Mouse (Mus musculus) kidney, adult 2 months (tissue): ENCODE results near the gene Gm525. TPM values are rescaled to one million over a fixed set of nuclear protein-coding genes. Genes with fewer than 3 reads are reported as not detected.

Experiments used
- DNase-seq: peaks from one replicate; pipeline ENCODE4 v3.0.0; 2021
- H3K27ac ChIP-seq: fragments of 200-500 bp; 2 replicates; pipeline ENCODE4 v1.5.1; 2012; ENCODE audit warnings: low read depth, low read length, control low read depth, inconsistent platforms; ENCODE audit not compliant: insufficient read depth
- H3K27me3 ChIP-seq: fragments of 200-500 bp; replicated peaks from 2 replicates; pipeline ENCODE4 v1.6.1; 2012; ENCODE audit warnings: mild to moderate bottlenecking, moderate library complexity, low read length, inconsistent platforms; ENCODE audit not compliant: control insufficient read depth, insufficient read depth
- H3K36me3 ChIP-seq: fragments of 200-500 bp; 2 replicates; pipeline ENCODE4 v1.6.1; 2012; ENCODE audit warnings: mild to moderate bottlenecking, moderate library complexity, low read length, inconsistent platforms; ENCODE audit not compliant: control insufficient read depth, insufficient read depth
- H3K4me1 ChIP-seq: fragments of 200-500 bp; 2 replicates; pipeline ENCODE4 v1.6.1; 2011; ENCODE audit warnings: low read length; ENCODE audit not compliant: control insufficient read depth, insufficient read depth
- H3K4me3 ChIP-seq: fragments of 200-500 bp; 2 replicates; pipeline ENCODE4 v1.5.1; 2011; ENCODE audit warnings: mild to moderate bottlenecking, low read depth, low read length, control low read depth; ENCODE audit not compliant: insufficient read depth
- CTCF ChIP-seq: fragments of 200-500 bp; conservative IDR thresholded peaks from 2 replicates; pipeline ENCODE4 v1.5.1; 2011; ENCODE audit warnings: low read depth, mild to moderate bottlenecking, control low read depth, low read length, moderate library complexity, mixed read lengths; ENCODE audit not compliant: insufficient read depth, insufficient read length
- POLR2A ChIP-seq: fragments of 200-500 bp; IDR thresholded peaks from one replicate; pipeline ENCODE4 v1.6.1; 2011; ENCODE audit warnings: low read depth, low read length, control low read depth
- WGBS: fragments of 180-500 bp; shearing (Covaris S2); methylation state at CpG from one replicate; pipeline ENCODE4 v1.1.7; 2018; 5-methylcytosine and 5-hydroxymethylcytosine counted together
- polyA plus RNA-seq: library from polyadenylated mRNA; depleted of rRNA; stranded (reverse); fragments of >200 nt; gene quantifications from 2 replicates; pipeline ENCODE4 v1.2.3, GENCODE M21; 2012

Gene Gm525
- polyA plus RNA-seq, 1 experiment = 1.6 TPM

- Histone ChIP-seq H3K4me3 (no peak overlapping the region), H3K27me3 (no peaks in the 10 kb centered on the region), H3K4me1 (no peaks in the 10 kb centered on the region), H3K36me3 (no peaks in the 10 kb centered on the region), H3K27ac (no peak overlapping the region)
- 89% methylated on average over 14 of the region's 14 CpGs for WGBS
- DNase-seq = peak; percentile 50
- TF ChIP-seq POLR2A (no peak), CTCF (no peak)
Measured at GRCm38 (mm10) chr11:89068649-89069048, 5.0 kb upstream of the Gm525 start.

- H3K27me3 ChIP-seq = no peaks in the 10 kb centered on the region
- H3K36me3 ChIP-seq = no peaks in the 10 kb centered on the region
- no peaks in the 10 kb centered on the region for H3K4me1 ChIP-seq
- WGBS = 19% methylated on average over 6 of the region's 6 CpGs
- TF ChIP-seq CTCF (peak; percentile 36), POLR2A (no peak)
- peak; percentile 65 for DNase-seq
- no peak overlapping the region for H3K4me3 ChIP-seq
- H3K27ac ChIP-seq = no peak overlapping the region
Measured at GRCm38 (mm10) chr11:89069303-89069702, 4.3 kb upstream of the Gm525 start.

- 79% methylated on average over 5 of the region's 5 CpGs for WGBS
- Histone ChIP-seq H3K4me3 (no peak overlapping the region), H3K36me3 (no peaks in the 10 kb centered on the region), H3K4me1 (no peaks in the 10 kb centered on the region), H3K27me3 (no peaks in the 10 kb centered on the region), H3K27ac (no peak overlapping the region)
- no peak for DNase-seq
- TF ChIP-seq CTCF = no peak
- no peak for TF ChIP-seq POLR2A
Measured at GRCm38 (mm10) chr11:89071522-89071921, 2.1 kb upstream of the Gm525 start.

GRCm38 (mm10) chr11:89074783-89075413 is 1.3 kb downstream of the Gm525 start:
- H3K27ac ChIP-seq = no peak overlapping the region
- no peak for DNase-seq
- no peaks in the 10 kb centered on the region for H3K27me3 ChIP-seq
- no peak for TF ChIP-seq CTCF
- TF ChIP-seq POLR2A = no peak
- no peaks in the 10 kb centered on the region for H3K4me1 ChIP-seq
- WGBS = 75% methylated on average over 19 of the region's 19 CpGs
- no peaks in the 10 kb centered on the region for H3K36me3 ChIP-seq
- no peak overlapping the region for H3K4me3 ChIP-seq

- no peak overlapping the region for H3K4me3 ChIP-seq
- DNase-seq = peak; percentile 62
- H3K36me3 ChIP-seq = no peaks in the 10 kb centered on the region
- TF ChIP-seq CTCF (no peak), POLR2A (no peak)
- H3K27me3 ChIP-seq = no peaks in the 10 kb centered on the region
- no peaks in the 10 kb centered on the region for H3K4me1 ChIP-seq
- H3K27ac ChIP-seq = no peak overlapping the region
- WGBS = 56% methylated on average over 4 of the region's 4 CpGs
Measured at GRCm38 (mm10) chr11:89076370-89076821, 2.8 kb downstream of the Gm525 start.

GRCm38 (mm10) chr11:89077601-89078000 is 4.0 kb downstream of the Gm525 start:
- H3K4me1 ChIP-seq = no peaks in the 10 kb centered on the region
- no peaks in the 10 kb centered on the region for H3K36me3 ChIP-seq
- H3K4me3 ChIP-seq = no peak overlapping the region
- DNase-seq = no peak
- H3K27me3 ChIP-seq = no peaks in the 10 kb centered on the region
- 89% methylated on average over 8 of the region's 8 CpGs for WGBS
- TF ChIP-seq CTCF = no peak
- no peak for TF ChIP-seq POLR2A
- no peak overlapping the region for H3K27ac ChIP-seq

GRCm38 (mm10) chr11:89078305-89078704 is 4.7 kb downstream of the Gm525 start:
- no peaks in the 10 kb centered on the region for H3K27me3 ChIP-seq
- no peak overlapping the region for H3K27ac ChIP-seq
- WGBS = 90% methylated on average over 3 of the region's 3 CpGs
- TF ChIP-seq POLR2A = no peak
- no peak for TF ChIP-seq CTCF
- no peaks in the 10 kb centered on the region for H3K4me1 ChIP-seq
- no peak overlapping the region for H3K4me3 ChIP-seq
- no peaks in the 10 kb centered on the region for H3K36me3 ChIP-seq
- DNase-seq = no peak
